Mouse (Mus musculus) adrenal gland, postnatal 0 days (tissue): ENCODE data around the gene Olfr155. TPM values are rescaled to one million over a fixed set of nuclear protein-coding genes. Genes with fewer than 3 reads are reported as not detected.

Source experiments
- polyA plus RNA-seq: library from polyadenylated mRNA; unstranded; fragments of >200 nt; fragmentation: Nextera tagmentation; extraction: Ambion mirVana; gene quantifications from 2 replicates; pipeline ENCODE4 v1.2.1, GENCODE M21; 2015

The Olfr155 gene
- polyA plus RNA-seq: not detected in 2 replicates

DNA sequence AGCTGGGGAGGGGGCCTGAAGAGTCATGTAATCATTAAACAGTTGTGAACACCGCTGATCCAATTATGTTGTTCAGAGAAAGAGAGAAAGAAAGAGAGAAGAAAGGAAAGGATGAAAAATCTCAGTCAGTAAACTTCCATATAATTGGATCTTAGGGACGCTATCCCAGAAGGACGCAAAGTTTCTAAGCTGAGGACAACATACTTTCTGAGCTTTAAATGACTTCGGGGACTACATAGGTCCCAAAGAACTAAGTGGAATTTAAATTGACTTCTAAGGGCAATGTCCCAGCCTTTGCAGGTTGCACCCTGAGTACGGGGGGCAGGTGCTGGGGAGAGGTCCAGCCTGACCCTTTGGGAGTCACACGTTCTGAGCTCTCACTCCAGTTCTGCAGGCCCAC, at the start of gene Olfr155:
Gene Olfr155, plus strand, starts transcription at position 301 of the 400 bp plus-strand sequence.

DNA sequence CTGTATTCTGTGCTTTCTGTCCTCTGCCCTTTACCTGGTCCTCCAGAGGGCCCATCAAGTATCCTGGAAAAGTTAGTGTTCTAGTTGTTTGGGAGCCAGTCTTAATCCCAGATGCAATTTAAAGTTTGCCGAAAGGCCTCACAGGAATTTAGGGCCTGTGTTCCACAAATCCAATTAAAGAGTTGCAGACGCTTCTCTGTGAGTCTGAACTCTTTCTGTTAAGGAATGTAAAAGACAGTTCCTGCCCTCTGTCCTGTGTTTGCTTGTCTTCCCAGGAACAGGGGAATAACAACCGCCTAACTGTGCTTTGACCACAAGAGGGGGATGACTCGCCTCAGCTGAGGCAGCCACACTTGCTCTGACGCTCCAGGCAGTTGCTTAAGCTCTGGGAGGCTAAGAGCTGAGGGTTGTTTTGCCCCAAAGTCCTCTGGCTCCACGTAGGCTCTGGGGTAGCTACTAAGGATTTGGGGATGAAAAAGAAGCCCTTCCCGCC, 27.5 kb upstream of the Olfr155 start, which contains the start of gene Olfr156:
Gene Olfr156, minus strand, starts transcription at position 51 of the 493 bp plus-strand sequence.

DNA sequence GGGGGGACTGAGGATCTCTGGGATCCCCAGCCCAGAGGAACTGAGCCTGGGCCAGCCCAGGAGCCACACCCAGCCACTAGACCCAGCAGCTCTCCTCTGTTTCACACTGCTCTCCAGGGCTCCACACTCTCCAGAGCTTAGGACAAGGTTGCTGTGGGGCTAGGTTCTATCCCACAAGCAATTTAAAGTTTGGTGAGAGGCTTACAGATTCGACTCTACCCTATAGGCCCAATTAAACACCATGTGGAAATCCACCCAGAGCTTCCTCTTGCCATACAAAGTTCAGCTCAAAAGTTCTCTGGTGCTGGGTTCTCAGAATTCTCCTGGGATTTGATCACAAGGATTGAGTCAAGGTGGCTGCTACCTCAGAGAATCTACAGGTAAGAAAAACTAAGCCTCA, 11.3 kb upstream of the Olfr155 start, which contains the start of gene Olfr157:
Gene Olfr157, minus strand, starts transcription at position 101 of the 400 bp plus-strand sequence.

DNA sequence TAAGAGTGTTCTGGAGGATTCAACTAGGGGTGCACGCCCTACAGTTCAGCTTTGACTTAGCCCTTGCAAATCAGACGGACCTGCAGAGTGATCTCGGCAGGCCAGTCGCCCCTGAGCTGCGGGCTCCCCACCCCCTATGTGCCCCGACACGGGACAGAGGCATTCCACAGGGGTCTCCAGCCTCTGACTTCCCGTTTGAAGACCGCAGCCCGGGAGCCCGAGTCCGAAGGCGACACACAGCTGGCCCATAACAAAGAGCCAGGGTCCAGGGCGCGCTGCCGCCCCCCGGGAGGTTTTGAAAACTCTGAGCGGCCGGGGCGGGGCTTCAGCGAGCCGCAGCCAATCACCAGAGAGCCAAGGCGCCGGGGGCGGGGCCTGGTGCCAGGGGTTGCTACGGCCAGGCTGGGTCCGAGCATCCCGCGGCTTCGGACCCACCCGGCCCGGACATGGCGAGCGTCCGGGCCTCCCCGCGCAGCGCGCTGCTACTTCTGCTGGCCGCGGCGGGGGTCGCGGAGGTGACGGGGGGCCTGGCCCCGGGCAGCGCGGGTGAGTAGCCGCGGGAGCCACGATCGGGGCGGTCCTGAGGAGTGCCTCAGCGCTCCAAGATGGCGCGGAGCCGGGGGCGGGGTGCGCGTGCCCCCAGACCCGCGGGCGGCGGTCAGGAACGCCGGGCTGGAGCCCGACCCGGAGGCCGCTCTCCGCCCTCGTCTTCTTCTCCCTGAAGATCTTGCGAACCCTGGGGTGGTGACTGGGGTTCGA, 24.0 kb downstream of the Olfr155 start, which contains the start of gene Reck:
Gene Reck, plus strand, starts transcription at position 371 of the 759 bp plus-strand sequence.

Other genes starting within 250 kb of the Olfr155 start
- gene Npr2, start 219.6 kb upstream of the Olfr155 start, polyA plus RNA-seq: 11.2 and 13.3 TPM in 2 replicates
- gene Spag8, start 198.0 kb upstream of the Olfr155 start, polyA plus RNA-seq: 0.72 and 0.92 TPM in 2 replicates
- 236 and 326 TPM in 2 replicates for gene Hint2, start 195.1 kb upstream of the Olfr155 start, polyA plus RNA-seq
- 3.6 and 4.9 TPM in 2 replicates for gene Tmem8b, start 182.6 kb upstream of the Olfr155 start, polyA plus RNA-seq
- gene Fam221b, start 182.4 kb upstream of the Olfr155 start, polyA plus RNA-seq: 2.9 and 3.1 TPM in 2 replicates
- not detected in 2 replicates for gene Olfr70, start 150.8 kb upstream of the Olfr155 start, polyA plus RNA-seq
- not detected in 2 replicates for gene Olfr71, start 141.3 kb upstream of the Olfr155 start, polyA plus RNA-seq
- 3.9 and 4.3 TPM in 2 replicates for gene Hrct1, start 124.4 kb upstream of the Olfr155 start, polyA plus RNA-seq
- 0.60 and 1.2 TPM in 2 replicates for gene Spaar, start 121.5 kb upstream of the Olfr155 start, polyA plus RNA-seq
- not detected in 2 replicates for gene Olfr159, start 80.6 kb upstream of the Olfr155 start, polyA plus RNA-seq
- not detected in 2 replicates for gene Olfr156, start 27.7 kb upstream of the Olfr155 start, polyA plus RNA-seq
- not detected in 2 replicates for gene Olfr157, start 11.4 kb upstream of the Olfr155 start, polyA plus RNA-seq
- gene Reck, start 24.0 kb downstream of the Olfr155 start, polyA plus RNA-seq: 15.1 and 19.8 TPM in 2 replicates
- 33.2 and 43.1 TPM in 2 replicates for gene Glipr2, start 105.8 kb downstream of the Olfr155 start, polyA plus RNA-seq
- gene Ccin, start 131.9 kb downstream of the Olfr155 start, polyA plus RNA-seq: not detected in 2 replicates
- 266 and 285 TPM in 2 replicates for gene Clta, start 152.9 kb downstream of the Olfr155 start, polyA plus RNA-seq
- 14.8 and 18.2 TPM in 2 replicates for gene Gne, start 232.6 kb downstream of the Olfr155 start, polyA plus RNA-seq